In the genomic region with DNA sequence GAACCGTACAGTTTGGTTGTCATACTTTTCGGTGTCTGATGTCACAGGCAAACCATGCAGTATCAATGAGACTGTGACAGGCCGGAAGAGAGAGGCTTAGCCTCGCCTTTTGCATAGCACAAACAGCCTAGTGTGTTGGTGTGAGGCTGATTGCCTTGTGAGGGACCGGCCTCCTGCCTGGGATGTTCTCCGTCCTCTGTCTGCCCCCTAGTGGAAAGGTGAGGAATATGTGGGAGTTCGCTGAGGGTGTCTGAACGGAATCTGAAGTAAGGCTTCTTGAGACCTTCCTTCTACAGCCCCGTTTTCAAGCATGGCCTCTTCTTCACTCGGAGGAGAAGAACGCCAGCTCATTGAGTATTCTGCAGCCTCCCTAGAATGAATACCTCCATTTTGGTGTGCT, we compare ENCODE assay signal across 8 mouse cellular contexts.
DNase-seq lines count a peak whose midpoint lies in the region; ATAC-seq and TF ChIP-seq lines count a peak whose summit lies in the region.

No protein-coding gene starts in this region.

- H3K27ac ChIP-seq in hindbrain, embryonic 10.5 days, result 0 out of 2 replicates have a peak overlapping the region, but pooled peaks have one; percentile 12
- H3K27ac ChIP-seq in lung, embryonic 15.5 days, result no peak overlapping the region
- no peak overlapping the region for H3K27ac ChIP-seq in thymus, adult 2 months (ENCODE audit: control insufficient read depth, insufficient read depth, low read length)

- H3K36me3 ChIP-seq in hindbrain, embryonic 10.5 days, result no peaks in the 10 kb centered on the region
- H3K36me3 ChIP-seq in lung, embryonic 15.5 days, result no peaks in the 10 kb centered on the region
- no peaks in the 10 kb centered on the region for H3K36me3 ChIP-seq in thymus, adult 2 months (ENCODE audit: control insufficient read depth, insufficient read depth, low read length)

- peak overlapping the region; percentile 37; the same call in 1 of the 2 replicates for H3K4me2 ChIP-seq in lung, embryonic 15.5 days

- ATAC-seq in frontal cortex, adult (ENCODE audit: low TSS enrichment), result peak; percentile 91
- peak; percentile 77 for ATAC-seq in lung, embryonic 15.5 days (ENCODE audit: borderline replicate concordance, extremely low read depth, low FRiP score, low TSS enrichment)

- peaks cover 25% of the 10 kb centered on the region for H3K27me3 ChIP-seq in hindbrain, embryonic 10.5 days (ENCODE audit: insufficient read depth, poor library complexity, severe bottlenecking)
- no peaks in the 10 kb centered on the region for H3K27me3 ChIP-seq in lung, embryonic 15.5 days
- no peaks in the 10 kb centered on the region for H3K27me3 ChIP-seq in thymus, adult 2 months (ENCODE audit: control insufficient read depth, insufficient read depth, low read length)

- no peak overlapping the region for H3K4me3 ChIP-seq in hindbrain, embryonic 10.5 days
- no peak overlapping the region for H3K4me3 ChIP-seq in lung, embryonic 15.5 days
- no peak overlapping the region for H3K4me3 ChIP-seq in thymus, adult 2 months (ENCODE audit: control insufficient read depth, insufficient read depth, low read length)

- no peak overlapping the region for H3K9ac ChIP-seq in lung, embryonic 15.5 days

- peaks cover 7% of the 10 kb centered on the region for H3K9me3 ChIP-seq in hindbrain, embryonic 10.5 days
- no peaks in the 10 kb centered on the region for H3K9me3 ChIP-seq in lung, embryonic 15.5 days

- peak; percentile 82; the same call in 1 of the 2 replicates for TF ChIP-seq CTCF in thymus, adult 2 months (IDR thresholded peaks at IDR 0.05; ENCODE audit: borderline replicate concordance, control insufficient read depth, extremely low read depth, insufficient read depth, low read length, poor library complexity)

- 4% methylated on average over 11 of the region's 11 CpGs for WGBS in hindbrain, embryonic 10.5 days
- 1% methylated on average over 11 of the region's 11 CpGs for WGBS in lung, embryonic 15.5 days
- WGBS in thymus, adult 2 months, result 7% methylated on average over 11 of the region's 11 CpGs

- peak; percentile 41 for DNase-seq in MEL-GATA-1-ER (ENCODE audit: extremely low read depth, low read depth)
- DNase-seq in cerebellum, adult 8-10 months, result peak; percentile 78
- DNase-seq in hindbrain, embryonic 10.5 days (ENCODE audit: low spot score), result peak; percentile 87
- peak; percentile 84 for DNase-seq in layer of hippocampus, adult 9-10 months (ENCODE audit: low spot score)
- peak; percentile 74 for DNase-seq in ovary, adult 18-20 months (ENCODE audit: low spot score)
- peak; percentile 80 for DNase-seq in thymus, adult 2 months

- peaks cover 63% of the 10 kb centered on the region for H3K4me1 ChIP-seq in hindbrain, embryonic 10.5 days (replicated peaks)
- peaks cover 42% of the 10 kb centered on the region for H3K4me1 ChIP-seq in lung, embryonic 15.5 days
- no peaks in the 10 kb centered on the region for H3K4me1 ChIP-seq in thymus, adult 2 months (replicated peaks; ENCODE audit: control insufficient read depth, insufficient read depth, low read length)

- TF ChIP-seq POLR2A in thymus, adult 2 months (IDR thresholded peaks at IDR 0.05; ENCODE audit: control insufficient read depth, extremely low read depth, insufficient read depth, low read length, poor library complexity), result no peak
